Mouse (Mus musculus) liver, adult (tissue): ENCODE data around the gene B4galt2.

Experiments
- GATA4 ChIP-seq: IDR thresholded peaks from 2 replicates; pipeline ENCODE4 v1.6.1; 2014; ENCODE audit warnings: mild to moderate bottlenecking, low read length; ENCODE audit not compliant: insufficient replicate concordance

Gene B4galt2

GRCm38 (mm10) chr4:117914591-117915442 lies 31.5 kb upstream of the B4galt2 start, which contains the start of gene Ipo13:
TSS of gene Ipo13 (minus strand) at chr4:117914999.
- no peak; the same call in 1 of the 2 replicates for TF ChIP-seq GATA4

- no peak for TF ChIP-seq GATA4
Observed at GRCm38 (mm10) chr4:117914031-117914430, 30.7 kb upstream of the B4galt2 start.

GRCm38 (mm10) chr4:117913421-117913820 lies 30.1 kb upstream of the B4galt2 start:
- no peak for TF ChIP-seq GATA4

GRCm38 (mm10) chr4:117912685-117913273 lies 29.5 kb upstream of the B4galt2 start:
- no peak for TF ChIP-seq GATA4

- no peak for TF ChIP-seq GATA4
Observed at GRCm38 (mm10) chr4:117912131-117912561, 28.9 kb upstream of the B4galt2 start.

- TF ChIP-seq GATA4: no peak
Observed at GRCm38 (mm10) chr4:117908834-117909453, 25.7 kb upstream of the B4galt2 start.

GRCm38 (mm10) chr4:117906196-117906595 lies 22.9 kb upstream of the B4galt2 start:
- no peak for TF ChIP-seq GATA4

GRCm38 (mm10) chr4:117904761-117905160 lies 21.5 kb upstream of the B4galt2 start:
- no peak for TF ChIP-seq GATA4

- TF ChIP-seq GATA4: no peak
Observed at GRCm38 (mm10) chr4:117904094-117904493, 20.8 kb upstream of the B4galt2 start.

- no peak for TF ChIP-seq GATA4
Observed at GRCm38 (mm10) chr4:117898111-117898510, 14.8 kb upstream of the B4galt2 start.

GRCm38 (mm10) chr4:117896031-117896430 lies 12.7 kb upstream of the B4galt2 start:
- TF ChIP-seq GATA4: no peak

GRCm38 (mm10) chr4:117895339-117895738 lies 12.1 kb upstream of the B4galt2 start:
- TF ChIP-seq GATA4: no peak

GRCm38 (mm10) chr4:117894601-117895000 lies 11.3 kb upstream of the B4galt2 start:
- TF ChIP-seq GATA4: no peak

GRCm38 (mm10) chr4:117893376-117893775 lies 10.1 kb upstream of the B4galt2 start:
- no peak for TF ChIP-seq GATA4

- TF ChIP-seq GATA4: no peak
Observed at GRCm38 (mm10) chr4:117891738-117892161, 8.5 kb upstream of the B4galt2 start, which contains the start of gene Dph2. TSS of gene Dph2 (minus strand) at chr4:117892032.

GRCm38 (mm10) chr4:117890750-117891149 lies 7.5 kb upstream of the B4galt2 start:
- no peak for TF ChIP-seq GATA4
